Mouse (Mus musculus) forelimb bud, embryonic 11.5 days (tissue): Measurements from ENCODE around the gene Fbxo3.
"Not testable (repeated sequence)": the region's sequence is repeated elsewhere in the genome, so short reads cannot be mapped to it uniquely, and the experiment has no call there.

Source experiments
- DNase-seq: peaks from one replicate; pipeline ENCODE4 v3.0.0-alpha.2; 2012; ENCODE audit warnings: low read depth, low spot score

Fbxo3 gene

DNA sequence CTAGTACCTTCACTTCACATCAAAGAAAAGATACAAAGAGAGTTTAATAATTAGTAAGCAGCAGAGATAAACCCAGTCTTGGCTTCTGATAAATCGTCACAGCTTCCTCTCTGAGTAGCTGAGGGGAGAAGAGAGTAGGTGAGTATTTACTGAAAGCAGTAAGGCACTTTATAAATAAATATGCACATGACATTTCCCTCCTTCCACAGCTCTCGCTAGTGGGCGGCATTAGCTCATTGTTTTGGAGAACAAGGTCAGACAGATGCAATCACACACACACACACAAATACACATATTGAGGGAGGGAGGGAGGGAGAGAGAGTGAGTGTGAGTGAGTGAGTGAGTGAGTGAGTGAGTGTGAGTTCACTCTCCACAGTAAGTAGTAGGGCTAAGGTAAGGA, 8.8 kb downstream of the Fbxo3 start:
- no peak for DNase-seq

DNA sequence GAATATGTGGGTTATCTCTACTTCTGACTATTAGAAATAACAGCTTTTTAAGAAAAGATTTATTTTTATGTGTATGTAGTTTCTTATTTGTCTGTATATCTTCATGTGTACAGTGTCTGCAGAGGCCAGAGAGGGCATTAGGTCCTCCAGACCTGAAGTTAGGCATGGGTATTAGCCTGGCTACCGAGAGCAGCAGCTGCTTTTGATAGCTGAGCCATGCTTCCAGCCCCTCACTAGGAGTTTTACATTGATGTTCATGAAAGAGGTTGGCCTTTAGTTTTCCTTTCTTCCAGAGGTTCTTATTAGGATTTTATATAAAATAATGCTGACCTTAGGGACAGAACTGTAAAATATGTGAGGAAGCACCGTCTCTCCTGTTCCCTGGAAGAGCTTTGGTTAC, 10.7 kb downstream of the Fbxo3 start:
- DNase-seq, result no peak

DNA sequence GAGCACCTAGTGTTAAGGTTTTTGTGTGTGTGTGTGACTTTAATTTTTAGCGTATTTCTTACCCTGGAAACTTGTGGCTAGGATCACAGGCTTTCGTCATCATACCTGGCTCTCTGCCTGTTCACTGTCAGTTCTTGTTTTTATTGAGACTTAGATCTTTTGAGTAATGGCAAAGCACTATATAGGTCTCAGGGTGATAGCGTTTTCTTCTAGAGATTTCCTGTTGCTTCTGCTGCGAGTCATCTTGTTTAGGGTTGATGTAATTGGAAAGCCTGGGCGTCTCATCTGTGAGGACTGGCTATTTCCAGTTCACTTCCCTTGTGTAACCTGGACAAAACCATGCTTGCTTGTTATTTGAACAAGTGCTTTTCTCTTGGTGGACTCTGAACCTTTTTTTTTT, 14.1 kb downstream of the Fbxo3 start:
- no peak for DNase-seq

DNA sequence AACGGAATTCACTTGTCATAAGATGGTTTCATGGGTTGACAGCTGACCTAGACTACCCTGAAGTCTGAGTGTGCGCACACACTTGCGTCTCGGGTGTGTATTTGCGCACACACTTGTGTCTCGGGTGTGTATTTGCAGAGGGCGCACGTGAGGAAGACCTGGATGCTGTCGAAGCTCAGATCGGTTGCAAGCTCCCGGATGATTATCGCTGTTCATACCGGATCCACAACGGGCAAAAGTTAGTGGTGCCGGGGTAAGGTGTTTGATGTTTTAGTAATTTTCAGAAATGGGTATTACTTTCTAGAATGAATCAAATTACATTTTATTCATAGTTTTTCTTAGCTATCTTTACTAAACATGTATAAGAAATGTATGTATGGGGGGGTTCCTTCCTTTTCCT, 15.2 kb downstream of the Fbxo3 start:
- DNase-seq, result no peak

DNA sequence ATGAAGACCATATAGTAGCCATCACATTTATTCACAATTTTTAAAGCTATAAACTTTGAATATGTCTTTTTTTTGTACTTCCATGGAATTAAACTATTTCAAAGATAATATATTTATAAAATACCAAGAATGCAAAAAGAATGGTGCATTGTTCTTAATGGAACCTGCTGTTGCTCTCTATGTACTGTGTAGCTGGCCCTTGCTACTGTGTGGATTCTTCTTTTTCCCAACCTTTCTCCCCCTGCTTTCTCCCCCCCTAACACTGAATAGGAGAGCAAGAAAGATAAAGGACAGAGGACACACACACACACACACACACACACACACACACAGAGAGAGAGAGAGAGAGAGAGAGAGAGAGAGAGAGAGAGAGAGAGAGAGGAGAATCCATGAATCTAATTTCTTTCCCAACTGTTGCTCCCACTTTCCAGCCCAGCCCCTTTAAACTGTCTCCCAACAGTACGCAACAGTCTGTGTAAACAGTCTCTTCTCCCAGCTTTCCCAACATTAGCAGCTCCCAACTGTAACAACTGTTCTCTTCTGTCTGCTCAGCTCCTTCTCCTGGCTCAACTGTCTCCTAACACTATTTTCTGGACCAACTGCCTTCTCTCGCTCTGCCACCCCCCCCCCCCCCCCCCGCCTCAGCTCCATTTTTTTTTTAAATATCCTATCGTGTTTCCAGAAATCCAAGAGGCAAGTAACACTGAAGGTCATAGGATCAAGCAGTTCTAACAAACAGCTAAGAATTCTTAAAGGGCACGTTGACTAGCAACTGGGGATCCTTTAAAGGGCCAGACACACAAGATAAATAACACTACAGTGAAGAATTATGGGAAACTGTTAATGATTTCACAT, 16.3 kb downstream of the Fbxo3 start:
- DNase-seq, result no peak

DNA sequence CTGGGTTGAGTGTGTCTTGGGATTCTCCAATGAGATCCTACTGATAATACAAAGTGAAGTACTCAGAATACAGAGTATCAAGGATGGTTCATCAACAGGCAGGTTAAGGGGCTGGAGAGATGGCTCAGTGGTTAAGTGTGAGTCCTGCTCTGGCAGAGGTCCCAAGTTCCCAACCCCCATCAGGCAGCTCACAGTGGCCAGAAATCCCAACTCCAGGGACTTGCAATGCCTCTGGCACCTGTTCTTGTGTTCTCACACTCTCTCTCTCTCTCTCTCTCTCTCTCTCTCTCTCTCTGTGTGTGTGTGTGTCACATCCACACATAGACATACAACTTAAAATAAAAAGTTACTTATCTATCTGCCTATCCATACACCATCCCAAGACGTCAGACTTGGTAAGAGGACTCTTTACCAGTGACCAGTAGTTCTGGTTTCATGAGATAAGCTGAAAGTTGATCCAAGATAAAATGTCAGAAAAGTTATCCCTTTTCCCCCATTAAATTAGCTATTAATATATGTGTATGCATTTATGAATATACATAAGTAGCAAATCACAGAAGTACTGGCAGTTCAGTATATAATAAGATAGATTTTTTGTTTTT, 17.1 kb downstream of the Fbxo3 start:
- no peak for DNase-seq

DNA sequence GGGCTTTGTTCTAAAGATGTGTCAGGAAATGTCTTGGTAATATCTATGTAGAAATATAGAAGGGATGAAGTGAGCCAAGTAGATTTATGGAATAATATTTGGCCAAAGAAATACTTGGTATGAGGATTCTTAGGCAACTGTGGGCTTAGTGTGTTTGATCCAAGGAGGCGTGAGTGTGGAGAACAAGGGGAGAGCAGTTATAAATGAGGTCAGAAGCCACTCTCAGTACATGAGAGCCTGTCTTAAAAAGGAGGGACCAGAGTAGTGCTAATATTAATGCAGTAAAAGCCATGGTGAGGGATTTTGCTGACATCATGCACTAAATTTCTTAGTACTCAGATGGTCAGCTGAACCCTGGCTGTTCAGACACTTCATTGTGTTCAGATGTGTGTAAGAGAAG, 30.9 kb downstream of the Fbxo3 start:
- DNase-seq, result no peak

DNA sequence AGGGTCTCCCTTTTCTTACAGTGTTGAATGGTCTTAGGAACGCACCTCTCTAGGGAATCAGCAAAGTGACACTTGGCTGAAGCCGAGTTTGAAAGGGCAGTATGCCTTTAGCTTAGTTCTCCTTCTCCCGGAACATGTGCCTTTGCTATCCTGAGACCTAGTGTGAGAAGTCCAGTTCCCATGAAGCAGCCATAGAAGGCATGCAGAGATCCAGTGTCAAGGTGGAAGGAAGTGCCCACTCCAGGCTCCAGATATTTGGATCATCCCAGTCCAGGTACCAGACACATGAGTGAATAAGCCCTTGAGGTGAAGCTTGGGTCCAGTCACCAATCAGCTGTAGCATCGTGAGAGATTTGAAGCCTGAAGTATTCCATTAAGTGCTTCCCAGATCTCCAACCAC, 31.4 kb downstream of the Fbxo3 start:
- no peak for DNase-seq

DNA sequence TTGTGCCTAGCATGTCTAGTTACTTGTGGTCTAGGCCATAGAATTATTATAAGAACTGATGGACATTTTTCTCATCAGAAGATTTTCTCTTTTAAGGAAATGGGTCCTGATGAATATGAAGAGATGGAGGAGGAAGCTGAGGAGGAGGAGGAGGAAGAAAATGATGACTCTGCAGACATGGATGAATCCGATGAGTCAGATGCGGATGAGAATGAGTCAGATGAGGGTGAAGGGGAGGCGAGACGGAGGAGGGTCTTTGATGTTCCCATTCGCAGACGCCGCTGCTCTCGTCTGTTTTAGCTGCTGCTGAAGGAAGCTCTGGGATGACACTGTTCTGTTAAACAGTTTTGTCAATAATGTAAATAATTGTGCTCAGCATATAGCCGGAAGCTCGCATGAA, 32.3 kb downstream of the Fbxo3 start:
- DNase-seq, result no peak

DNA sequence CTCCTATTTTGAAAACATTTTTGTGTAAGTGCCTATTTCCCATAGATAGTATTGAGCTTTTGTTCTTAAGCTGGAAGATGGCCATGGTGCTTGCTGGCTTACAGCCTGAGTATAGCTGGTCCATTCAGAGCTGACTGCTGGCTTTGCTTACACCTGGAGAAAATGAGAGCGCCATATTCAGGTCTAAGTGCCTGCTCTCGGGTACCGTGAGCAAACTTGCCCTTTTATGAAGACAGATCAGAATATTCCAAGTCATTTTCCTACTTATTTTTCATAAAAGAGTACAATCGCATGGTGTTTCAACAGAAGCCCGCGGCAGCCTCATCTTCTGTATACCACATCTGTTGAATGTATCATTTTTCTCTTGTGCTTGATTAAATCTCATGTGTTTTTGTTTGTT, 33.5 kb downstream of the Fbxo3 start:
- no peak for DNase-seq

DNA sequence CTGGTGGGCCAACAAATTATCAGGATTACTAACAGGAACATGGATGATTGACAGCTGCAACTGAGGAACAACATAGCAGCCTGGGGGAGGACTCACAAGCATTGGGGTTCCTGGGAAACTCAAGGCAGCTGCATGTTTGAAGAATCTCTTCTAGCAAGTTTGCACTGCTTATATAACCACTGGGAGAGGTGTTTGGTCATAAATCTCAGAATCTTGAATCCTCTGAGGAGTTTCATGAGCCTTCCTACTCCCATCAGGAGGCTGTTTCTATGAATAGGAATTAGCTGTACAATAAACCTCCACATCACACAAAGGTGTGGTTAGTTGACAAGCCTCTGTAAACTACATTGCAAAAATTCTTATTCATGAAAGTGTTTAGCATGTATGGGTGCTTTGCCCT, 35.1 kb downstream of the Fbxo3 start:
- DNase-seq, result no peak

DNA sequence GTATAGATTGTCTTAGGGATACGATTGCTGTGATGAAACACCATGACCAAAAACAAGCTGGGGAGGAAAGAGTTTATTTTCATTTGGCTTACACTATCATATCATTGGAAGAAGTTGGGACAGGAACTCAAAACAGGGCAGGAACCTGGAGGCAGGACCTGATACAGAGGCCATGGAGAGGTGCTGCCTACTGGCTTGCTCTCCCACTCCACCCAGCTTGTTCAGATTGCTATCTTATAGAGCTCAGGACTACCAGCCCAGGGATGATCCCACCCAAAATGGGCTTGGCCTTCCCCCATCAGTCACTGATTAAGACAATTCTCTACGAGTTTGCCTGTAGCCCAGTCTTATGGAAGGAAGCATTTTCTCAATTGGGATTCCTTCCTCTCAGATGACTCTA, 36.6 kb downstream of the Fbxo3 start:
- DNase-seq, result no peak

DNA sequence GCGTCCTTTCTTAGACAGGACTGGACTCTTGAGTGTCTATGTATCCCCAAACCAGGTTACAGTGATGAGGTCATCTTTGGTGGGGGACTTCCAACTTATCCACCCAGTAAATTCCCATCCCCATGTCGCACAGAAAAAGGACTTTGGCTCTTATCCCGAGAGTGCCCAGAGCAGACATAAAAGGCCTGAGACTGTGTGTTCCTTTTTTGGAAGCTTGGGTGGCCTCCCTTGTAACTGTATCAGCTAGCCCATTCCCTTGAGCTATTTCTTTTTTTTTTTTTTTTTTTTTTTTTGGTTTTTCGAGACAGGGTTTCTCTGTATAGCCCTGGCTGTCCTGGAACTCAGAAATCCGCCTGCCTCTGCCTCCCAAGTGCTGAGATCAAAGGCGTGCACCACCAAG, 38.0 kb downstream of the Fbxo3 start, which contains the start of gene Gm10912:
Gm10912 (plus strand) TSS at position 301 of the 400 bp plus-strand sequence.
- not testable (repeated sequence) for DNase-seq

DNA sequence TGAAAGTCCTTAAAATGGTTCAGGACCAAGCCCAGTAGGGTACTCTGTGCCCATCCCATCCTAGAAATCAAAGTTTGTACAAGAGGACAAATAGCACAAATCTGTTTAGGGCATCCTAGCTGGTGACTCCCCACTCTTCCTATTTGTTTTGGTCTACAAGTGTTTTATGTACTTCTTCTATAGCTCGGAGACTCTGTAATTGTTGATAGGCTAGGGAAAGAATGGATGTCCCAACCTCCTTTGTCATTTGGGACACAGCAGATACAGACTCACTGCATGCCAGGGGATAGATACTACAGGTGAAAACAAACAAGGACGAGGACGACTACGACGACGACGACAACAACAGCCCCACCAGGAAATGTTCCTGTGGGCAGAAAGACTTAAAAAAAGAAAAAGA, 40.9 kb downstream of the Fbxo3 start, which contains the start of gene Gm10799:
Gm10799 (minus strand) TSS at position 101 of the 400 bp plus-strand sequence.
- not testable (repeated sequence) for DNase-seq

DNA sequence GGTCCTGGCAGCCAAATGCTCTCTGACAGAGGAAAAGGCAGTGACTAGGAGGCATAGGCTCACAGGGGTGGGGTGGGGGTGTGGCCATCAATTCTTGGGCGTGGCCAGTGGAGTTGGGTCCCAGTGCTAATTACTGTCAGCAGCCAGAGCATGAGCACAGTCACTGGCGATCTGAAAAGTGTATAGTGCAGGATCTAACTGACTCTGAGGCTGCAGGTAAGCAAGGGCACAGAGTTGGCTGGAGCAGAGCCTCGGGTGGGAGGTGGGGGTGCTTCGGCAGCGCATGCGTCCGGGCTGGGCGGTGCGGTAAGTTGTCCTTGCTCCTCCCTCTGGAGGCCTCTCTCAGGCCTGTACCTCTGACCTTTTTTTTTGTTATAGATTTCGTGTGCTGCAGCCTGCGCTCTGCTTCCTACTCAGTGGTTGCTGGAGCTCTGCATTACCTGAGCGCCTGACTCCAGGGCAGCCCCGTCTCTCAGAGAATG, 42.2 kb downstream of the Fbxo3 start, which contains the start of gene Cd59b:
Cd59b (plus strand) TSS at position 146 of the 482 bp plus-strand sequence.
- peak; percentile 45 for DNase-seq

DNA sequence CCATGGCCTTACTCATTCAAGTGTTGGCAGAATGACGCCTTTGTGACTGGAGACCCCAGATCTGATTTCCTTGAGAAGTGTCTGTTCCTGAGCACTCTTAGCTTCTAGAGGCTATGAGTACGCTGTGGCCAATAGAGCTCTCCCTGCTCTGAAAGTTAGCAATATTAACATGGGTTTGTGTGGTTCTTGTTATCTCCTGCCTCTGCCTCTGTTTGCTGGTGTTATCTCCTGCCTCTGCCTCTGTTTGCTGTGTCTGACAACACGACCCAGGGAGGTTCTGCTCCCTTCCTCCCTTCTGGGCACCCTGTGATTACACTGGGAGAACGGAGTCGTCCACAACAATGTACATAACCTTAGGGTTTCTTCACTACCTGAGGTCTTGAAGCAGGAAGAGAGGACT, 50.8 kb downstream of the Fbxo3 start:
- DNase-seq, result not testable (repeated sequence)

DNA sequence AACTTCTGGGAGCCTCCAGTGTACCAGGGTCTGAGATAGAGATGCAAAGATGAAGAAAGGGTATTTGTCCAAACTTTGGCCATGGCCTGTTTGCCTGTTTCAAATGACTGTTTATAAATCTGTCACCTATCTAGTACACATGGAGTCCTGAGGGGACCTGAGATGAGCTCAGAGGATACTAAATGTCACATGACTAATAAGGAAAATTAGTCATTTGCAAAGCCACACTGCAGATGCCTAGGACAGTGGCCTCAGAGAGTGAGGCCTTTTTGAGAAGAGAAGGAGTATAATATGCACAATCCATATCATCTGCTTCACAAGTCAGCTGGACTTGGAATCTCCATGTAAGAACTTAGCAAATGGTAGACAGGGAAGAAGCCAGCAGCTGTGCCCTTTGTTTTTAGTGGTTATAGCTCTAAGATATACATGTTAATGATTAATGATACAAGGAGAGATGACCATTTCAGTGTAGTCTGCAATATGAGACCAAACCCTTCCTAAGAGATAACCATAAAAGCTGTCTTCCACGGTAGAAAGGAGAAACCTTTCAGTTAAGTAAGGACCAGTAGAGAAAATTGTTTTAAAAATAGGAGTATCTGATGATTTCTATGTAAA, 54.0 kb downstream of the Fbxo3 start:
- DNase-seq, result not testable (repeated sequence)

DNA sequence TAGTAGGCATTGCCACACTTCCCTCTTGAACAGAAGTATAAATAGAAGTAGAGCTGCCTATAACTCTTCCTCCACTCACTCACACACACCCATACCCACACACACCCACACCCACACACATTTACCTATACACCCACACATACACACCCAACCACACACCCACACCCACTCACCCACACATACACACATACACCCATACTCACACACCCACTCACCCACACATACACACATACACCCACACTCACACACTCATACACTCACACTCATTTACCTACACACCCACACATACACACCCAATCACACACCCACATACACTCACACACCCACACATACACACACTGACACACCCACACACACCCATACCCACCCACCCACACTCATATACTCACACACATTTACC, 55.0 kb downstream of the Fbxo3 start:
- no peak for DNase-seq

DNA sequence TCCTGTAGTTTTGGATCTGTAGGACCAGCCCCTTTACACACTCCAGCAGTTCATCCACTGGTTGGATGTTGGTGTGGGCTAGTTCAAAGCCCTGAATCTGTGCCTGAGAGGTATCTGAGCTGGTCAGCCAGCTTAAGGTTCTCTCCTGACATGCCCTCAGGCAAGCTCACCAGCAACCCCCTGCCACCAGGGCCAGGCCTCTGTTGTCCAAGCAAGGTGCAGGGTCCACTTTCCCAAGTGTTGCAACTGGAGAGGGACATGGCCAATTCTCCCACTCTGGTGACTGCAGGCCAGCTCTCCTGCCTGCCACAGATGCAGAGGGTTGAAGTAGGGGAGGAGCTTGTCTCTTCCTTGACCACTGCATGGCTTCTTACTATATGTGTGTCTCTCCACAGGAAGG, 56.5 kb downstream of the Fbxo3 start:
- not testable (repeated sequence) for DNase-seq

DNA sequence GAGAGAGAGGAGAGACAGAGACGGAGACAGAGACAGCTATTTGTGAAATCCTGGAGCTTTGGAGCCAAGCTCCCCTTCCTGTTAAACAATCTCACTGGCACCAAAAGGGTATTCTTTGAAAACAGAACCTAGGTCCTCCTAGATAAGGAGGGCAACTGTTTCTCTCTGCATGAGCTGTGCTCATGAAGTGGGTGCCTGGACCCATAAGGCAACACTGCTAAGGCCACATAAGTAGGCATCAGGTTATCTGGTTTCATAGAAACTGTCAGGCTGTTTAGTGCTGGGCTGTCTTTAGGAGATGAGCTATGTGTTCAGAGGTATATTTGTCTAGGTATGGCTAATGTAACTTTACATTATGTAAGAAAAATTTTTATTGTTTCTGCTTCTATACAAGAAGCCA, 60.0 kb downstream of the Fbxo3 start:
- DNase-seq, result not testable (repeated sequence)

DNA sequence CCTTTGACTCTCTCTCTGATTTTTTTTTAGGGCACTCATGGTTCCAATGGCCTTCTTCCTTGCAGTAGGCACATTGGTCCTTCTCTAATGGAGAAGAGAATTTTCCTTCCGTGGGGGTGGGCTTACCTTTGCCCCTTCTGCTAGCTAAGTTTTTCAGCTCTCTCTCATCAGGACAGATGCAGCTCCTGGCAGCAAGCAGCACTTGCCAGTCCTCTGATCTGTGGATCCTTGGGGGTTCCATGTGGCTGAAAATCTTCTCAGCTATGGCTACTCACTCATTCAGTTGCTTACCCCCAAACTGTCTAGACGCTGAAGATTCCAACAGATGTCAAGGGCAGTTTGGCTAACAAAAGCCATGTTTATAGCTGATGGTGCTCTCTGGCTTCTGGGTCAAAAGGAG, 65.8 kb downstream of the Fbxo3 start:
- DNase-seq, result no peak

DNA sequence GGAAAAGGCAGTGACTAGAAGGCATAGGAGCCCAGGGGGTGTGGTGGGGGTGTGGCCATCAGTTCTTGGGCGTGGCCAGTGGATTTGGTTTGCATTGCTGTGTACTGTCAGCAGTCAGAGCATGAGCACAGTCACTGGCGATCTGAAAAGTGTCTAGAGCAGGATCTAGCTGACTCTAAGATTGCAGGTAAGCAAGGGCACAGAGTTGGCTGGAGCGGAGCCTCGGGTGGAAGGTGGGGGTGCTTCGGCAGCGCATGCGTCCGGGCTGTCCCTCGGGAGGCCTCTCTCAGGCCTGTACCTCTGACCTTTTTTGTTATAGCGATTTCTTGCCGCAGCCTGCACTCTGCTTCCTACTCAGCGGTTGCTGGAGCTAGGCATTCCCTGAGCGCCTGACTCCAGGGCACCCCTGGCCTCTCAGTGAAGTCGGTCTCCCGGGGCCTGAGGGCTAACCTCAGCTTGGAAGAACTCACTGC, 68.3 kb downstream of the Fbxo3 start, which contains the start of gene Cd59a:
Cd59a (plus strand) TSS at position 61 of the 473 bp plus-strand sequence.
- peak; percentile 76 for DNase-seq
